Mouse (Mus musculus) macrophage (primary cell): ENCODE measurements around the gene Gm6685. TPM values are rescaled to one million over a fixed set of nuclear protein-coding genes. Genes with fewer than 3 reads are reported as not detected.

Source experiments
- polyA plus RNA-seq: library from polyadenylated mRNA; stranded (reverse); fragments of 250-400 nt; gene quantifications from 3 replicates; pipeline ENCODE4 v1.2.4, GENCODE M21; 2018; ENCODE audit warnings: inconsistent platforms

Gm6685 gene
- polyA plus RNA-seq, 1 experiment from 2014 or later: not detected

Other genes with a start within 250 kb of the Gm6685 start
- 0.04 TPM in 1 of 3 replicates, not detected in the others for gene Ccdc85a, start 244.5 kb upstream of the Gm6685 start, polyA plus RNA-seq